Mouse (Mus musculus) hindbrain, embryonic 16.5 days (tissue): ENCODE data around the gene Pxylp1. TPM values are rescaled to one million over a fixed set of nuclear protein-coding genes. Genes with fewer than 3 reads are reported as not detected.
A peak's percentile ranks its signal among the peaks of the same experiment; 100 is the strongest.

Experiments used
- ATAC-seq: fragments of 200-750 bp; cut with Nextera tagmentation; 2 replicates; pipeline ENCODE4 v1.8.0; 2017; ENCODE audit warnings: moderate TSS enrichment, moderate library complexity
- H3K27ac ChIP-seq: fragments of 300-500 bp; sonication (generic); 2 replicates; pipeline ENCODE4 v1.5.1; 2014; ENCODE audit warnings: low read depth, mild to moderate bottlenecking, control low read depth, low read length, moderate library complexity
- H3K27me3 ChIP-seq: fragments of 300-500 bp; sonication (generic); replicated peaks from 2 replicates; pipeline ENCODE4 v1.6.1; 2014; ENCODE audit warnings: low read length; ENCODE audit not compliant: control insufficient read depth, insufficient read depth
- H3K36me3 ChIP-seq: fragments of 300-500 bp; sonication (generic); 2 replicates; pipeline ENCODE4 v1.6.1; 2014; ENCODE audit warnings: mild to moderate bottlenecking, low read length, moderate library complexity, mixed read lengths; ENCODE audit not compliant: control insufficient read depth, insufficient read depth
- H3K4me1 ChIP-seq: fragments of 300-500 bp; sonication (generic); 2 replicates; pipeline ENCODE4 v1.6.1; 2014; ENCODE audit warnings: low read depth, low read length; ENCODE audit not compliant: control insufficient read depth, insufficient read depth
- H3K4me2 ChIP-seq: fragments of 300-500 bp; sonication (generic); 2 replicates; pipeline ENCODE4 v1.6.1; 2014; ENCODE audit warnings: mild to moderate bottlenecking, low read length, control low read depth, moderate library complexity
- H3K4me3 ChIP-seq: fragments of 300-500 bp; sonication (generic); 2 replicates; pipeline ENCODE4 v1.5.1; 2014; ENCODE audit warnings: mild to moderate bottlenecking, low read length, control low read depth, moderate library complexity
- H3K9ac ChIP-seq: fragments of 300-500 bp; sonication (generic); 2 replicates; pipeline ENCODE4 v1.6.1; 2014; ENCODE audit warnings: low read depth, mild to moderate bottlenecking, control low read depth, low read length, moderate library complexity
- H3K9me3 ChIP-seq: fragments of 300-500 bp; sonication (generic); 2 replicates; pipeline ENCODE4 v1.6.1; 2014; ENCODE audit warnings: mild to moderate bottlenecking, low read length, moderate library complexity; ENCODE audit not compliant: control insufficient read depth
- WGBS: fragments of 180-500 bp; shearing (Covaris S2); extraction: QIAGEN DNeasy Blood & Tissue Kit; methylation state at CpG from one replicate; pipeline ENCODE4 v1.1.7; 2014; 5-methylcytosine and 5-hydroxymethylcytosine counted together
- polyA plus RNA-seq: library from polyadenylated mRNA; unstranded; fragments of >200 nt; fragmentation: Nextera tagmentation; extraction: Ambion mirVana; gene quantifications from 2 replicates; pipeline ENCODE4 v1.2.1, GENCODE M21; 2015

The Pxylp1 gene
- polyA plus RNA-seq, 1 experiment from 2014 or later, result 30.7 TPM

DNA sequence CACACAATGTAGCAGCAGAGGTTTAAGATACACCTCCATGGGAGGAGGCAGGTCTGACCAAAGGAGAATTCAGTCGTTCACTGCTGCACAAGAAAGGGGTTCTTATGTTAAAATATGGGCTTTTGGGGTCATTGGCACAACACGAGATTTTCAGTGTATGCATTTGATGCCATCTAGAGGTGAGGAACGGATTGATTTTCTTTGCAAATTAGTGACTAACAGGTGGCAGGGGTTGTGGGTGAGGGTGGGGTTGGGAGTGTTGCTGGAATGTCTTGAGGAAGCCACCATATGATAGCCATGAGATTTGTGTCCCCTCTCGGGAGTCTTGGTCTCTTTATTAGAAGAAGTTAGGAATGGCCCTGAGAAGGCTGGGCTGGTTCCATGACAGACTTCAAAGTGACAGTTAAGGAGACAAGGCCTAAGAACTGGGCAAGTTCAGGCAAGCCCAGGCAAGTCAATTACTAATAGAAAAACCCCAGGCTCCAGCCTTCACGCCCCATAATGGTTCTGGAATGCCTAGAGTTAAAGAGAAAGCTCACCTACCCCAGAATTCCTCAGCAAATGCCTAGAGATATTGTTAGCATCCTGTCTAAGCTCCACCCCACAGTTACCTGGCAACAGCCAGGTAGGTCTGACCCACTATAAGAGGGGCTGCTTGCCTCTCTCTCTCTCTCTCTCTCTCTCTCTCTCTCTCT, 92.2 kb downstream of the Pxylp1 start:
- 37% methylated on average over 5 of the region's 5 CpGs for WGBS
- no peaks in the 10 kb centered on the region for H3K36me3 ChIP-seq
- H3K27me3 ChIP-seq, result no peaks in the 10 kb centered on the region

DNA sequence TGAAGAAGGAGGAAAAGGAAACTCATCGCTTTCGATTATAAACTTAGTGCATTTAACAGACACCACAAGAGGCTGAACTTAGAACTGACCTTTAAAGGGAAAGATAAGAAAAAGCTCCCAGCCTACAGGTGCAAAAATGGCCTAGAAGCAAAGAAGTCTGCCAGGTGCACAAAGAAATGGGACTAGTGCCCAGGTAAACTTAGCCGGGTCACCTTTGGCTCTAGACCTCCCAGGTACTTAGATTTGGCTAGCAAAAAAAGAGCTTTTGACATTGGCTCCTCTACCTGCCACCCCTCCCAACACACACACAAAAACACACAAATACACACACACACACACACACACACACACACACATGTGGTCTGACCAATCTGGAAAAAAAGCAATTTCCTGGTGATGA, 95.2 kb downstream of the Pxylp1 start:
- peaks cover 6% of the 10 kb centered on the region for H3K4me1 ChIP-seq
- WGBS, result 96% methylated on average over 3 of the region's 3 CpGs
- no peaks in the 10 kb centered on the region for H3K36me3 ChIP-seq
- H3K27me3 ChIP-seq, result no peaks in the 10 kb centered on the region
- H3K4me2 ChIP-seq, result no peak overlapping the region
- no peak overlapping the region for H3K27ac ChIP-seq
- H3K9me3 ChIP-seq, result no peaks in the 10 kb centered on the region
- no peak overlapping the region for H3K9ac ChIP-seq
- no peak for ATAC-seq
- no peak overlapping the region for H3K4me3 ChIP-seq

More for the DNA sequence above, 92.2 kb downstream of the Pxylp1 start:
- Histone ChIP-seq H3K4me3 (no peak overlapping the region), H3K27ac (no peak overlapping the region), H3K4me2 (no peak overlapping the region), H3K4me1 (peaks cover 4% of the 10 kb centered on the region), H3K9ac (no peak overlapping the region), H3K9me3 (no peaks in the 10 kb centered on the region)
- ATAC-seq, result no peak

DNA sequence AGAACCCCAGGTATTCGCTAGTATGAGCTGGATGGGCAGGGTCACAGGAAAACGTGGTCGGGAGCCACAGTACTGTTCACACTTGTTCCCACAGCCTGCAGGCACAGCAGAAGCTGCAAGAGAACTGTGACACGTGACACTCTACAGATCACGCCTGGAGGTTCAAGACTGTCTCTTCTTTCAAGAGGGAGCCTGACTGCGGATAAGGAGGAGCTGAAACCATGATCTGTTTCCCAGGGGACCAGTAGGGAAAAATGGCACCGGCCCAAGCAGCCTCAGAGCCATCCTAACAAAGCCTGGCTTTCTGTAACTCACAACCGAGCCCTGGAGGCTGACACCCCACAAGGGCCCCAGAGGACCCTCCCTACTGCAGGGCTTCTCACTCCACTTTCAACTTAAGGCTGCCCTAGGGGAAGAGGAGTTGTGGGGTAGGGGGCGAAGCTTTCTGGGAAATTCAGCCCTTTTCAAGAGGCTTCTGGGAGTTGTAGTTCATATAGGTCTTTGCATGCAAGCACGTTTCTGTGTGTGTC, 97.0 kb downstream of the Pxylp1 start:
- Histone ChIP-seq H3K9ac (peak overlapping the region; percentile 63), H3K27ac (peak overlapping the region; percentile 72), H3K36me3 (no peaks in the 10 kb centered on the region), H3K4me3 (peak overlapping the region; percentile 52), H3K9me3 (no peaks in the 10 kb centered on the region), H3K27me3 (no peaks in the 10 kb centered on the region), H3K4me1 (peaks cover 6% of the 10 kb centered on the region), H3K4me2 (peak overlapping the region; percentile 65)
- peak; percentile 92 for ATAC-seq
- WGBS, result 11% methylated on average over 10 of the region's 10 CpGs

DNA sequence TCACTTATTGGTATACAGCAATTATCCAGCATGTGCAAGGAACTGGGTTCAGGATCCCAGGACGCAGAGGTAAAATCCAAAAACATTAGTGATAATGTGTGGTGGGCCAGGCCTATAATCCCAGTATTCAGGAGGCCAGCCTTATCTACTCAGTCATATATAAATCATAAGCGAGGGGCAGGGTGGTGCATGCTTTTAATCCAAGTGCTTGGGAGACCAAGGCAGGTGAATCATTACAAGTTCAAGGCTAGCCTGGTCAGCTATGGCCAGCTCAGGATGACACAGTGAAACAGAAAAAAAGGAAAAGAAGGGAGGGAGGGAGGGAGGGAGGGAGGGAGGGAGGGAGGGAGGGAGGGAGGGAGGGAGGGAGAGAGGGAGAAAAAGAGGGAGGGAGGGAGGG, 97.9 kb downstream of the Pxylp1 start:
- no peak for ATAC-seq
- Histone ChIP-seq H3K4me1 (peaks cover 6% of the 10 kb centered on the region), H3K4me3 (no peak overlapping the region), H3K4me2 (no peak overlapping the region), H3K9ac (no peak overlapping the region), H3K9me3 (no peaks in the 10 kb centered on the region), H3K27me3 (no peaks in the 10 kb centered on the region), H3K27ac (no peak overlapping the region), H3K36me3 (no peaks in the 10 kb centered on the region)
- WGBS, result 88% methylated on average over 2 of the region's 2 CpGs

DNA sequence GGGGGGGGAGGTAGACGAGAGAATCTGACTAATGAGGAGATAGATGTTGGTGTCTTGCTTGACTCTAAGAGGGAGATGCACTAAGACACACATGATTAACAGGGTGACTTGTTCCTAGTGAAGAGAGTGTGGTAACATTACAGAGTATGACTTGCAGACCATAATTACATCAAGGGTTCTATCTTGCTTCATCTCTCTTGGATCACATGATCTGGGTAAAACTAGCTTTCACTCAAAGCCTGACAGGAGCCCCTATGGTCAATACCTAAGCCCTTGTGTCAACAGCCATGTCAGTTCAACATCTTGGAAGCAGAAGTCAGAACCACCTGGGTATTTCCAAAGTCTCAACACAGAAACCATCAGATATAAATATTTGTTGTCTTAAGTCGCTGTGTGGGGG, 99.9 kb downstream of the Pxylp1 start:
- 81% methylated on average over 2 of the region's 2 CpGs for WGBS
- ATAC-seq, result no peak

DNA sequence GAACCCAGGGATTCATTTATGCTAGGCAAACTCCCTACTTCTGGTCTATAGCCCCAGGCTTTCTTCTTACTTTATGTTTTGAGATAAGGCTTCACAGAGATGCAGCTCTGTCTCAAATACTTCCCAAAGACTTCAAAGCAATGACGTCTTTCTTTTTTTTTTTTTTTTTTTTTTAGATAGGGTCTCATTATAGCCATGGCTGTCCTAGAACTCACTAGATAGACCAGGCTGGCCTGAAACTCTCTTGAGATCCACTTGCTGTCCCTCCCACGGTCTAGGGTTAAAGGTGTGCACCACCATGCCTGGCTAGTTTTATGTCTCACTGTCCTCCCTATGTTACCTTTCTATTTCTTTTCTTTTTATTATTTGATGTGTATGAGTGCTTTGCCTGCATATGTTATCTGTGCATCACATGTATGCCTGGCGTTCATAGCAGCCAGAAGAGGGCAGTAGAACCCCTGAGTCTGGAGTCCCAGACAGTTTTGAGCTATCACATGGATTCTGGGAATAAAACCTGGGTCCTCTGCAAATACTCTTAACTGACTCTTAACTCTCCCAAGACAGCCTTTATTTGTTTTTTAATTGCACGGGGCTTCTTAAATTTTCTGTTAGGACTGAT, 102.0 kb downstream of the Pxylp1 start:
- Histone ChIP-seq H3K27me3 (no peaks in the 10 kb centered on the region), H3K36me3 (no peaks in the 10 kb centered on the region), H3K27ac (no peak overlapping the region), H3K4me1 (peaks cover 2% of the 10 kb centered on the region; the same call in 1 of the 2 replicates), H3K4me2 (no peak overlapping the region), H3K9ac (no peak overlapping the region), H3K9me3 (no peaks in the 10 kb centered on the region), H3K4me3 (no peak overlapping the region)
- WGBS, result 50% methylated on average over 4 of the region's 4 CpGs
- ATAC-seq, result no peak

More for the DNA sequence above, 99.9 kb downstream of the Pxylp1 start:
- Histone ChIP-seq H3K9ac (no peak overlapping the region), H3K4me2 (no peak overlapping the region), H3K27ac (no peak overlapping the region), H3K36me3 (no peaks in the 10 kb centered on the region), H3K4me3 (no peak overlapping the region), H3K4me1 (peaks cover 6% of the 10 kb centered on the region), H3K9me3 (no peaks in the 10 kb centered on the region), H3K27me3 (no peaks in the 10 kb centered on the region)

DNA sequence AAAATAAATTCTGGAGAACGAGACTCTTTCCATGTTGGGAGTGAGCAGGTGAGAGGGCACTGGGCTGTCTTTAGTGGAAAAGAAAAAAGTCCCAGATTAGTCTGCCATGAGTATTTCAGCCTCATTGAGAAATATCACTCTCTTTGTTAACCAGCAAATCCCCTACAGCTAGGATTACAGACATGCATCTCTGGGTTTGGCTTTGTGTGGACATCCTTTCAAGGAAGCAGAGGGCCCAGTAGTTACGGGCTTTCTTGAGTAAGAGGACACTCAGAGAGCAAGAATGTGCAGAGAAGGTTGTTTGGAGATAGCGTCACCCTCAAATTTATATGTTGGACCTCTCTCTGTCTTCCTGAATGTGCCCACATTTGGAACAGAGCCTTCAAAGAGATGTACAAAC, 102.6 kb downstream of the Pxylp1 start:
- H3K9me3 ChIP-seq, result no peaks in the 10 kb centered on the region
- no peaks in the 10 kb centered on the region for H3K27me3 ChIP-seq
- H3K4me2 ChIP-seq, result no peak overlapping the region
- no peaks in the 10 kb centered on the region for H3K4me1 ChIP-seq
- H3K9ac ChIP-seq, result no peak overlapping the region
- WGBS, result 80% methylated on average over 3 of the region's 3 CpGs
- no peak overlapping the region for H3K4me3 ChIP-seq
- H3K27ac ChIP-seq, result no peak overlapping the region
- H3K36me3 ChIP-seq, result no peaks in the 10 kb centered on the region
- no peak for ATAC-seq

DNA sequence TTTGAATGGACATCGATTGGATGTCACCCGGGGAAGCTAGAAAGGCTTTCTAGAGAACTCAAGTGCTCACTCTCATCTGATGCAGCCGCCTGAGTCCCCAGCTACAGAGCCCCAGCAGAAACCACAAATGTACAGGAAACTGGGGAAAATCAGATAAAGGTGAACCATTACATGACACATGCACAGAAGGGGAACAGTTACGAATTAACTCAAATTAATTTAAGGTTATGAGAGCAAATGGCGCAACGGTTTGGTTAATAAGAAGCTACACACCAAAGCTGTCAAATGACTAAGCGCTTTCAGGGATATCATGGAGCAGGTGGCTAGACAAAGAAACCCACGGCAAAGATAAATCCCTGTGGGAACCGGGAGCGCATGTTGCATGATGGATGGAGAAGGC, 104.7 kb downstream of the Pxylp1 start:
- WGBS, result 75% methylated on average over 10 of the region's 10 CpGs
- no peaks in the 10 kb centered on the region for H3K4me1 ChIP-seq

DNA sequence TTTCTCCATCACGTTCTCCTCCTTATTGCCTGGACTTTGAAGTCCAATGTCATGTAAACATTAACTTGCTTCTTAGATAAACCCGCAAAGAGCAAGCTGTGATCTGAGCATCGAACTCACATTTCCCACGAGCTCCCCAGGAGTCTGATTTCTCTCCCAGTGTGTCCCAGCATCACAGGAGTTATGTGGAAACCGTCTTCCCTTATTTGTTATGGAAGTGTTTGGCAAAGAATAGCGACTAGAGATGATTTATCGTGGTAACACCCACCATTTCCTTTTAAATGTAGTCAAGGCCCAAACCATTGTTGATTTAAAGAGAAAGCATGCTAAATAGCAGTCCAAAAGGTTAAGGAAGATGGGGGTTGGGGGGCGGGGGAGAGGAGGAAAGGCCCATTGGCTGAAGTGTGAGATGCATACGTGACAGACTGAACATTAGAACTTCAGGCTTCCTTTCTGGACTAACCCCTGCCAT, 106.6 kb downstream of the Pxylp1 start:
- Histone ChIP-seq H3K27ac (no peak overlapping the region), H3K36me3 (no peaks in the 10 kb centered on the region), H3K4me1 (no peaks in the 10 kb centered on the region), H3K9me3 (no peaks in the 10 kb centered on the region), H3K27me3 (no peaks in the 10 kb centered on the region), H3K9ac (no peak overlapping the region), H3K4me3 (no peak overlapping the region), H3K4me2 (no peak overlapping the region)
- 53% methylated on average over 9 of the region's 9 CpGs for WGBS
- ATAC-seq, result no peak

More for the DNA sequence above, 104.7 kb downstream of the Pxylp1 start:
- no peaks in the 10 kb centered on the region for H3K27me3 ChIP-seq
- no peak for ATAC-seq
- H3K36me3 ChIP-seq, result no peaks in the 10 kb centered on the region
- H3K27ac ChIP-seq, result no peak overlapping the region
- no peak overlapping the region for H3K4me2 ChIP-seq
- no peak overlapping the region for H3K9ac ChIP-seq
- H3K4me3 ChIP-seq, result no peak overlapping the region
- H3K9me3 ChIP-seq, result no peaks in the 10 kb centered on the region
